Mouse (Mus musculus): ENCODE measurements around the gene Prdm16.

The Prdm16 gene

GRCm38 (mm10) chr4:154636721-154637311 lies at the start of gene Prdm16:
TSS of gene Prdm16 (minus strand) at chr4:154636873.
- DNase-seq (ENCODE audit: low spot score in 2 of 2) = no peak

- no peak for DNase-seq (ENCODE audit: low spot score in 2 of 2)
Observed at GRCm38 (mm10) chr4:154683068-154683752, 46.5 kb upstream of the Prdm16 start.

GRCm38 (mm10) chr4:154682311-154682710 lies 45.6 kb upstream of the Prdm16 start:
- DNase-seq (ENCODE audit: low spot score in 2 of 2) = no peak

DNA sequence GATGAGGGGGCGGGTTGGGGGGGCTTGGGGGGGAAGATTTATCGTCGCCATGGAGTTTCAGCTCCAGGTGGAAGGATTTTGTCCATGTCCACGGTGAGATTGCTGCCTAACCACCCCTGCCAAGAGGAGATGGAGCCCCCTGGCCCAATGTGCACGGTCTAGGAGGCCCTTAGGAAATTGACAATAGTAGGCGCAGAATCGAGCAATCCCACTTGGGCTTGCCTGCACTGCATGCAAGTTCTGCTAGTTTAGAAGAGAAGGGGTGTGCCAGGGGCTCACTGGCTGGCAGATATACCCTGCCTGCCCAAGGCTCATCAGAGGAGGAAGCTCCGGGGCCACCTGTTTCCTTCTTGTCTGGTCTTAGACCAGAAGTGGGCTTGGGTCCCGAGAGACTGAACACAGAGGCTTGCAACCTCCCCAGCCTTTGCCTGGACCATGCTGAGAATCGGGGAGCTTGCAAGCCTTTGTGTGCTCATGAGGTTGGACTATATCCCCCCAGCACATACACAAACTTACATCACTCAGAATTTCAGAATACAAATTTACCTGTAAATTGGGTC lies 38.8 kb upstream of the Prdm16 start:
- no peak for DNase-seq (ENCODE audit: low spot score in 2 of 2)

DNA sequence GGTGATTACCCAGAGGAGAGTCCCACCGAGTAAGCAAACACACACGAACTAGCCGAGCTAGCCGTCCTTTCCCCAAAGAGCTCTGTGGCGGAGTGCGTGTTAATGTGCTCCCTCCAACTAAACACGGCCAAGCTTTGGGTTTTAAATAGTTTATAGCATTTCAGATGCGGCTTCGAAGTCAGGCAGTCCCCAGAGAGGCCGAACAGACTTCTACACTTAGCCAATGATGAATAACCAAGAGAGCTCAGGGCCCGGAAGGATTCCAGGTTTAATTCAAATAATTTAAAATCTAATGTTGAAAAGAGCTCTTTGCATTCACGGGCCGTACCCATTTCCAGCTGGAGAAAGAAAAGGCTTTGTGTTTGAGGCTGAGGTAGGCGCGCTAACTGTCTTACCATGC lies 38.3 kb upstream of the Prdm16 start:
- no peak for DNase-seq (ENCODE audit: low spot score in 2 of 2)

DNA sequence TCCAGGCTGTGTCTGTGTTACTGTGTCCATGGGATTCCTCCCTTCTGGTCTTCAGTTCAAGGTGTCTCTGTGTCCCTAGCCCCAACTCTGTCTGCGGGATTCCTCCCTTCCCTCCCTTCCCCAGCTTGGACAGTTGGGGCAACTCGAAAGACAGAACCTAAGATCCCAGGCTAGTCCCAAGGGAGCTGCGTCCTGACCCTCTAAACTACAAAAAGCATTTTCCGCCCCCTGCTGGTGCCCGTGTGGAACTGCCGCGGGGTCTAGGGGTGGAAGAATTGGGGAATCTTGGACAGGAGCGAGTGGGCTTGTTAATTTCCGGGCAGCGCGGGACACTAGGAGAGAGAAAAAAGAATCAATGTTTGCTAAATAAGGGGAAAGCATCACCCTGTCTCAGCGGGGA lies 37.9 kb upstream of the Prdm16 start:
- peak in 1 of 2 experiments; percentile 18 for DNase-seq (ENCODE audit: low spot score in 2 of 2)

- no peak for DNase-seq (ENCODE audit: low spot score in 2 of 2)
Observed at GRCm38 (mm10) chr4:154673986-154674385, 37.3 kb upstream of the Prdm16 start.

- DNase-seq (ENCODE audit: low spot score in 2 of 2) = no peak
Observed at GRCm38 (mm10) chr4:154672027-154672426, 35.4 kb upstream of the Prdm16 start.

GRCm38 (mm10) chr4:154671232-154671912 lies 34.7 kb upstream of the Prdm16 start:
- no peak for DNase-seq (ENCODE audit: low spot score in 2 of 2)

DNA sequence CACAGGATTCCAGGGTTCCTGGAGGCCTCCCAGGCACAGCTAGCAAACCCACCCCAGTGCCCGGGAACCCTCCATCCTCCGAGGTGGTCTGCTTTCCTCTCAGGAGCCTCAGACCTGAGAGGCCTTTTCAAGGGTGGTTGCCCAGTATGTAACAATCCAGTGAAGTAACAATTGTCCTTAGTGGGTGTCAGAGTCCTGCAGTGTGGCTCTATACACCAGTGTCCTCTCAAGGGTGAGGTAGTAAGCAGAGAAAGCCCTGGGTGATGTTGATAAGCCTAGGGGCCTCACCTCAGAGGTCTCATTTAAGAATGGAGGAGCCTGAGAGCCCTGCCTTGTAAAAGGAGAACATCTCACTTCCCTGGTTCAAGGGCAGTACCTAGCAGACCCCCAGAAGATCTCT lies 31.1 kb upstream of the Prdm16 start, which contains the start of gene Actrt2:
Gene Actrt2, minus strand, starts transcription at position 101 of the 400 bp plus-strand sequence.
- DNase-seq (ENCODE audit: low spot score in 2 of 2) = no peak

GRCm38 (mm10) chr4:154662681-154663215 lies 26.1 kb upstream of the Prdm16 start:
- DNase-seq (ENCODE audit: low spot score in 2 of 2) = no peak

DNA sequence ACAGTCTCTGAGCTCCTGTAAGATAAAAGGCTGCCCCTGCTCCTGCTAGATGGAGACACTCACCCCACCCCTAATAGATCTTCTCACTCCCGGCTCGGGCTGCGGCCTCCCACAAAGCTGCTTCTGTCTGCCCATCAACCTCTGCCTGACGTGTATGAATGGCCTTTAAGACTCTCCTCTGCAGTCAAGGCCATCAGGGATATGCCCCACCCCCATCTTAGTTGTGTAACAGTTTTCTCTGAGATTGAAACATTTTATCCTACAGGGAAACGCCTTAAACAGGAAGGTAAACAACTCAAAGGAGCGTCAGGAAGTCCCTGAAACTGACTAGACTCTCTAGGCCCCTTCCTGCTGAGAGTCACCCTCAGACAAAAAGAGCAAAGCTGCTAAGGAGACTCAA lies 24.6 kb upstream of the Prdm16 start:
- DNase-seq (ENCODE audit: low spot score in 2 of 2) = no peak

DNA sequence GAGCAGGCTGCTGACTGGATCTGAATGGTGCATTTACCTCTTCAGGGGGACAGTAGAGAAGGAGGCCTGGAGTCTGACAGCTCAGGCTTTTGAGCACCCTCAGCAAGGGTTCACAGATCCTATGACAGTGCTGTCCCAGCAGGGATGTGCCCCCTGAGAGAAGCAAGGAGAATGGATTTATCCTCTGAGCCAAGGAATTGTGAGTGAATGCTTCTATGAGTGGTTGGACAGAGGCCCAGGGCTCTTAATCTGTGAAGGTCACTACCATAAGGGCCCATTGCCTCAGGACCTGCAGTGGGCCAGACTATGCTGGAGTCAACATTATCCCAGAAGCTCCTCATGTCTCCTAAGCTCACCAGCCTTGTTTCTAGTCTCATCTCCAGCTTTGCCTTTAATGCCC lies 23.4 kb upstream of the Prdm16 start:
- no peak for DNase-seq (ENCODE audit: low spot score in 2 of 2)

GRCm38 (mm10) chr4:154655134-154655910 lies 18.6 kb upstream of the Prdm16 start:
- no peak for DNase-seq (ENCODE audit: low spot score in 2 of 2)

- DNase-seq (ENCODE audit: low spot score in 2 of 2) = no peak
Observed at GRCm38 (mm10) chr4:154652494-154652893, 15.8 kb upstream of the Prdm16 start.

- DNase-seq (ENCODE audit: low spot score in 2 of 2) = no peak
Observed at GRCm38 (mm10) chr4:154649083-154649747, 12.5 kb upstream of the Prdm16 start.

DNA sequence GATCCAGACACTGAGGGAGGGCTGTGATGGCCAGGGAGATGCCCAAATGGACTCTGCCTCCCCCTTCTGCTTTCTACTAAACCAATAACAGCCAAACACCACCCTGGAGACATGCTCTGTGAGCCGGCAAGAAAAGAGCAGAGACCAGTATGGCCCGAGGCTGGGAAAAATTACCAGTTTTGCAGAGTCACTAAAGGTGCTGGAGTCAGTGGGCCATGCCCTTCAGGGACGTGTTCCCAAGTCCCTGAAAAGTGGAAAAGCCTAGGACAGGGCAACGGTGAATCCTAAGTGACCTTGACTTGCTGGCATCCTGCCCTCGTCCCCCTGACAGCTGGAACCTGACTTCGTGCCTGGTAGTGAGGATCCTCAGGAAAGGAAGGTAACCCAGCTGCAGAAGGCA lies 5.8 kb upstream of the Prdm16 start:
- DNase-seq (ENCODE audit: low spot score in 2 of 2) = no peak

- DNase-seq (ENCODE audit: low spot score in 2 of 2) = no peak
Observed at GRCm38 (mm10) chr4:154641296-154642110, 4.8 kb upstream of the Prdm16 start.

DNA sequence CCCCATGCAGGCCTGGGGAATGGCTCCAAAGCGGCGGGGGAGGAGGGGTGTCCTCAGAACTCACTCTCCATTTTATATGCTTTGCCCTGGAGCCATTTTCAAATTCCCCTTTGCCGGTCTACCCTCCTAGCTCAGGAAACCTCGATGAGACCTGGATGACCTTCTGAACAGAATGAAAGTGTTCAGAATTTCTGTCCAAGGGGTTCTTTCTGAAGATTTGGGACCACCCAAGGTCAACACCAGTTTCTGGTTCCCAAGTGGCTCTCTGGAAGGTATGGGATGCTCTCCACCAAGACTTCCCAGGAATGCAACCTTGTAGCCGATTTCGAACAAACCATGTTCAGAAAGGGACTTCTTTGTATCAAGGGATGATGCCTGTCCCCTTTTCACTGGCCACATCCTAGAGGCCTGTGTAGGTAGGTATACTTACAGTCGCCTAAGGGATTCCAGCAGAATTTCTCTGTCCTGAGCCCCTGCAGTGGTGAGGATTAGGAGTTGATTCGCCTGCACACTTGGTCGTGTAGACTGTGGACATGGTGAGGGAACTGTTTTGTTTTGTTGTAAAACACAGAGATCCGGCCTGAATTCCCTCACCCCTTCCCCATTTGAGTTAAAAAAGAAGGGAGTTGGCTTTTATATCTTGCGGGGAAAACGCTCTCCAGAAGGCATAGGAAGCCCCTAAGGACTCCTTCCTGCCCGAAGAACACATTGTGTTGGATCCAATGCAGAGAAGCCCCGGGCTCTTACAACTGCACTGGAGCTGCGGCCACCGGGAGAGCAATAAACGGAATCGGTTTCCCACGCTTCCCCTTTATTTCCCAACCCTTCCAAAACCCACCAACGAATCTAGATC lies 4.0 kb upstream of the Prdm16 start:
- DNase-seq (ENCODE audit: low spot score in 2 of 2) = no peak

All from spleen, postnatal 14 days (tissue).